Mouse (Mus musculus): ENCODE measurements around the gene Mamdc2. TPM values are rescaled to one million over a fixed set of nuclear protein-coding genes. Genes with fewer than 3 reads are reported as not detected.

The Mamdc2 gene
- polyA plus RNA-seq, 1 experiment, result 75.8 TPM

DNA sequence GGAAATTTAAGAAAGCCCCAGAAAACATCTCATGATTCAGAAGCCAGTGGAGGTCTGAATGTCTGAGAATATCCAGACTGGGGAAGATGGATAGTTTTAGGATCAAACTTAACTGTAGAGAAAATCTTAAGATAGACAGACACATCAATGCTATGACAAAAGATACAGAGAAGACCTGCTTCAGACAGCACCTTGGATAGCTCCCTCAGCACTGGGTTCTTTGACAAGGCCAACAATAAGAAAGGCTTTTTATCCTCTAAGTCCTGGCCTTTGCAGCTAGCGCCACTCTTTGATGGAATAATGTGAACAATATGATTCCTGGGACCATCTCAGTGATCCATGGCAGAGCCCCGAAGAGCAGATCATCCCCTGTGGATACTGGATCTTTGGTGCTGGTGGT lies 52.3 kb downstream of the Mamdc2 start:
- WGBS, result 57% methylated on average over 2 of the region's 2 CpGs
- no peaks in the 10 kb centered on the region for H3K4me1 ChIP-seq (ENCODE audit: control insufficient read depth, insufficient read depth, low read length)
- H3K4me3 ChIP-seq (replicated peaks; ENCODE audit: extremely low read depth, low read depth, low read length), result no peak overlapping the region
- no peak for DNase-seq
- TF ChIP-seq CTCF (IDR thresholded peaks at IDR 0.05; ENCODE audit: insufficient read depth, low read length) (no peak), POLR2A (IDR thresholded peaks at IDR 0.05; ENCODE audit: borderline replicate concordance, extremely low read depth, low read depth, low read length) (no peak)

DNA sequence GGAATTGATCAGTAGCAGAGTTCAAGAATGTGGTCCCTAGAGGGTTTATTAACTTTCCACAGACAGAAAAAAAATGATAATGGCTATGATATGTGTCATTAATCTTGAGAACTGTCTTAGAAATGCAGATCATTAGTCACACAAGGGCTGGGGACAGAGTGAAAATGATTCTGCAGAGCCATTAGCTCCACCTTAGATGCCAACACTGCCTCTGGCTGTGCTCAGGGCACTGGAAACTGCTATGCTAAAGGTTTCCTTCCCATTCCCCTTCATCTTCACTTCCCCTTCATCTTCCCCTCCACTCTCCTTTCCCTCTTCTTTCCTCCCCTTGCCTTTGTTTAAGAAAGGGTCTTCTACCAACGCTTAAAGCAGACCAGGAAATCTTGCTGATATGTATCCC lies 53.6 kb downstream of the Mamdc2 start:
- Histone ChIP-seq H3K4me1 (ENCODE audit: control insufficient read depth, insufficient read depth, low read length) (no peaks in the 10 kb centered on the region), H3K4me3 (replicated peaks; ENCODE audit: extremely low read depth, low read depth, low read length) (no peak overlapping the region)
- TF ChIP-seq CTCF (IDR thresholded peaks at IDR 0.05; ENCODE audit: insufficient read depth, low read length) (no peak), POLR2A (IDR thresholded peaks at IDR 0.05; ENCODE audit: borderline replicate concordance, extremely low read depth, low read depth, low read length) (no peak)
- WGBS, result 42% methylated on average over 1 of the region's 1 CpGs
- DNase-seq, result no peak

DNA sequence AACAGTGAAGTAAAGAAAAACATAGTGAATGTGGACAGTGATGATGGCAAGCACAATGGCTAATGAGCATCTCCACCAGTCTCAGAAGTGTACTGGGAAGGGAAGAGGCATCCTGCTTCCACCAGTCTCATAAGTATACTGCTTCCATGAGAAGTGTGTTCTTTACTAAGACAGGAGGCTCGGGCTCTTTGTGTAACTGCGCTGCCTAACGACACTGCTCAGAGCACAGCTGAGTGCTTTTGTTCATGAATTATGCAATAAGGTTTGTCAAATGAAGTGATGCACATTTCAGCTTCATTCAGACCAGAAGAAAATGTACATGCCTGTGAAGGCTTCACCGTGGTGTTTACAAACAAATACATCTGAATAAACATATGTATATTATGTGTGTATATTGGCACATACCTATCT lies 59.4 kb downstream of the Mamdc2 start:
- DNase-seq, result no peak
- 50% methylated on average over 4 of the region's 4 CpGs for WGBS
- TF ChIP-seq CTCF (IDR thresholded peaks at IDR 0.05; ENCODE audit: insufficient read depth, low read length) (no peak), POLR2A (IDR thresholded peaks at IDR 0.05; ENCODE audit: borderline replicate concordance, extremely low read depth, low read depth, low read length) (no peak)
- Histone ChIP-seq H3K4me1 (ENCODE audit: control insufficient read depth, insufficient read depth, low read length) (no peaks in the 10 kb centered on the region; the same call in 1 of the 2 replicates), H3K4me3 (replicated peaks; ENCODE audit: extremely low read depth, low read depth, low read length) (no peak overlapping the region)

DNA sequence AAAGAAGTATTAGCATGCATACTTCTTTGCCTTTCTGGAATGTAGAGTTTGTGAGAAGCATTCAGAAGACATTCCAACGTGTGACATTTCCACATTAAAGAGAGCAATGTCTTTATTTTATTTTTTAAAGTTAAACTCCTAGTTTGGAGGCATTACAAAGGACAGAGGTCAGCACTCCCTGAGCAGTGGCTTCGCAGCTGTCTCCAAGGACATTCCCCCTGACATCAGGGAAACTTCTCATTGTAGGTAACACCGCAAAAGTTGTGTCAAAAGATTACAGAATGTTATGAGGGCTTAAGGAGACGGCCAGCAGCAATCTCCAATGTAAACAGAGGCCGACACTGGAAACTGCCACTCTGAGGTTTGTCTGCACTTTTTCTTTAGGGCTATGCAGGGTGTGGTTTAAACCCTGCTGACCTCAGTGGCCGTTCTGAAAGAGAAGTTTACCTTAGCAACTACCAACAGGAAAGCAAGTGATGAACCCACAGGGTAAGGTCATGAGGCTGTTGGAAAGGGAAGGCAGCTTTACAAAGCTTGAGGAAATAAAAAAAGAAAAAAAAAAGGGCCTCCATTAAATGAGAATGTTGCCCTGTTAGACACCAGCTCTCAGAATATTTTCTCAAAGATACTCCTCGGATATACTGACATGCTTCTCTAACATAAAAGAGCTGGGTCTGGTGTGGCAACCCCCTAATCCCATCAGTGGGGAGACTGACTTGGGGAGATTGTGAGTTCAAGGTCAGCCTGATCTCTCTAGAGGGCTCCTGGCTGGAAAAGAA lies 60.0 kb downstream of the Mamdc2 start:
- H3K4me3 ChIP-seq (replicated peaks; ENCODE audit: extremely low read depth, low read depth, low read length), result no peak overlapping the region
- H3K4me1 ChIP-seq (ENCODE audit: control insufficient read depth, insufficient read depth, low read length), result no peaks in the 10 kb centered on the region; the same call in 1 of the 2 replicates
- DNase-seq, result no peak
- 10% methylated on average over 7 of the region's 7 CpGs for whole genome bisulfite sequencing
- TF ChIP-seq POLR2A (IDR thresholded peaks at IDR 0.05; ENCODE audit: borderline replicate concordance, extremely low read depth, low read depth, low read length) (no peak), CTCF (IDR thresholded peaks at IDR 0.05; ENCODE audit: insufficient read depth, low read length) (no peak)

DNA sequence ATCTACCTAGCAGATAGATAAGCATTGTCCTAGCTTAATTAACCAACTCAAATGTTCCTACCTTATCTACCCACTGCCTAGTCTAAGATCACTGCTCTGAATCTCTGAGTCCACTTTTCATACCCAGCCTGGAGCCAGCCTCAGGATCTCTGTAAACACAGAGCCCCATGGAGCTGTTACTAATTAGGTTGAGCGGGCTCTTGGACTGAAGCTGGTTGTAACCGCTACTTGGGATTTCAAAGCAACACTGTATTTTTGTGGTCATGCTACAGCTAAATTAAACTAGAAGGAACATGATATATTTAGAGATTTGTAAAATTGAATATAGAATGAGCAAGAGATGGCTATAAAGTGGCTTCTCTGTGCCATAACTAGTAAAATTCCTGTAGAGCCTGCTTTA lies 65.8 kb downstream of the Mamdc2 start:
- no peak for DNase-seq
- TF ChIP-seq CTCF (IDR thresholded peaks at IDR 0.05; ENCODE audit: insufficient read depth, low read length) (no peak), POLR2A (IDR thresholded peaks at IDR 0.05; ENCODE audit: borderline replicate concordance, extremely low read depth, low read depth, low read length) (no peak)
- WGBS, result 92% methylated on average over 2 of the region's 2 CpGs
- Histone ChIP-seq H3K4me1 (ENCODE audit: control insufficient read depth, insufficient read depth, low read length) (no peaks in the 10 kb centered on the region), H3K4me3 (replicated peaks; ENCODE audit: extremely low read depth, low read depth, low read length) (no peak overlapping the region)

DNA sequence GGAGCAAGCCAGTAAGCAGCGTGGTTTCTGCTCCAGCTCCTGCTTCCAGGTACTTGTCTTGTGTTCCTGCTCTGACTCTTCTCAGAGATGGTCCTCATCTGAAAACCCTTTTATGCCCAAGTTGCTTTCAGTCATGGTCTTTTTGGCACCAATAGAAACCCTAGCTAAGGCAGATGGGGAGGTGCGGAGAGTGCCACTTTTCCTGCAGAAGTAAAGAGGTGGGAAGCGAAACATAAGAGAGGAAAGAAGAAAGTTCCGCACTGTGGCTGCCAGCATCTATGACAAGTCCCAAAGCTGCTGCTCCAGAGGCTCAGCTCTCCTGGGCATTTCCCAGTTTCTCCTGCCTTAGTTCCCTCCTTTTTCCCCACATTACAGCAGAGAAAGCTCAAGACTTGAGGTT lies 67.3 kb downstream of the Mamdc2 start:
- DNase-seq, result no peak
- no peaks in the 10 kb centered on the region for H3K4me1 ChIP-seq (ENCODE audit: control insufficient read depth, insufficient read depth, low read length)
- 89% methylated on average over 4 of the region's 4 CpGs for WGBS
- H3K4me3 ChIP-seq (replicated peaks; ENCODE audit: extremely low read depth, low read depth, low read length), result no peak overlapping the region
- TF ChIP-seq POLR2A (IDR thresholded peaks at IDR 0.05; ENCODE audit: borderline replicate concordance, extremely low read depth, low read depth, low read length), result no peak
- no peak for TF ChIP-seq CTCF (IDR thresholded peaks at IDR 0.05; ENCODE audit: insufficient read depth, low read length)

DNA sequence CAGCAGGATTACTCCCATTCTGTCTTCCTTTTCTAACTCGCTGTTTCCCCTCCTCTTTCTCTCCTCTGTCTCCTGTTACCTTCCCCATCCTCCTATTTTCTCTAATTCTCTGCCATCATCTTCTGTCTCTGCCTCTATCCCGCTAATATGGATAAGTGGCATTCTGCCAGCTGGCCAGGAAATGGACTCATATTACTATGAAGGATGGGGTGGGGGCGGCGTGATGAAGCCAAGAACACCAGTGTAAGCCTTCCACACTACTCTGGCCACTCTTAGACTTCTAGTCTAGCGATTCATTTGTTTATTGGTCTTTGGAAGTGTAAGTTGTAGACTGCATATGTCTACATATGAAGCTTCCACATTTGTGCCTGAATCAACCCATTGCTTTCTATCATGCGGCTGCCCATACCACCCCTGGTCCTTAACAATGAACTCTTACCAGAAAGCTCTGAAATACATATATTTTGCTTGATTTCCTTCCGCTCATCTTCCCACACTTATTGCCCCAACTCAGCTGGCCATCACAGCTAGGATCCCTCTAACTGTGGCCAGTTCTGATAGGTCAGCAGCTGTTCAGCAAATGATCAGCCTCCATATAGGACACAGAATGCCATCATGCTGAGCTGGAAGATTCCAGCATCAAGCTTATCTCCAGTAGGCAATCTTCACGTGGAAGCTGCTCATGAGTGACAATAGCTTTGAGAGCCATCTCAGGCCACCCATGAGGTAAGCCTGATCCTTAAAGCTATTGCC lies 68.3 kb downstream of the Mamdc2 start:
- 59% methylated on average over 8 of the region's 8 CpGs for WGBS
- no peak overlapping the region for H3K4me3 ChIP-seq (replicated peaks; ENCODE audit: extremely low read depth, low read depth, low read length)
- TF ChIP-seq POLR2A (IDR thresholded peaks at IDR 0.05; ENCODE audit: borderline replicate concordance, extremely low read depth, low read depth, low read length) (no peak), CTCF (IDR thresholded peaks at IDR 0.05; ENCODE audit: insufficient read depth, low read length) (no peak)
- DNase-seq, result no peak
- no peaks in the 10 kb centered on the region for H3K4me1 ChIP-seq (ENCODE audit: control insufficient read depth, insufficient read depth, low read length)

DNA sequence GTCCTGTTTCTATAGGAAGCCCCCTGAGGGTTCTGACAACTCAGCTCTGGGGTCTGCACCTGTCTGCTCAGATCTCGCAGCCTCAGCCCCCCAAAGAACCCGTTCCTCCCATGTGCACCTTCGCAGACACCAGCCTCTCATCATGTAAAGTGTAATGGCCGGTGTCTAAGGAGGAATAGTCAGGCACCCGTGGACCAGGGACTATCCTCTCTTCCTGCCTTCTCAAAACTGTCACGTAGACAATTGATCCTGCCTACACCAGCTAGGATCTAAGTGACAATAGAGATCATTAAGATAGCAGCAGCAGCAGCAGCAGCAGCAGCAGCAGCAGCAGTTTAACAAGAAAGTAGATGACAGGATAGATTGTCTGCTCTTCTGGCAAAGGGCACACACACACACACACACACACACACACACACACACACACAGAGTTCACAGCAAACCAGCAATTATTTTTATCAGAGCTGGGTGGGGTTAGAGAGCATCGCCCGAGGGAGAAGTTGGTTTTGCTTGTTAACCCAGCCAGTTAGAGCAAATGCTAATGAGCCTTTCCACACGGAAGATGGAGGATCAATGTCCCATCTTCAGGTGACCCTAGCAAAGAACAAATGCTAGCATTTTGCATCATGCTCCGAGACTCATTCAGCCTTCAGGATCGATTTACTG lies 71.6 kb downstream of the Mamdc2 start:
- Histone ChIP-seq H3K4me3 (replicated peaks; ENCODE audit: extremely low read depth, low read depth, low read length) (no peak overlapping the region), H3K4me1 (ENCODE audit: control insufficient read depth, insufficient read depth, low read length) (no peaks in the 10 kb centered on the region)
- WGBS, result 68% methylated on average over 11 of the region's 11 CpGs
- no peak for TF ChIP-seq CTCF (IDR thresholded peaks at IDR 0.05; ENCODE audit: insufficient read depth, low read length)
- no peak for TF ChIP-seq POLR2A (IDR thresholded peaks at IDR 0.05; ENCODE audit: borderline replicate concordance, extremely low read depth, low read depth, low read length)
- no peak for DNase-seq

DNA sequence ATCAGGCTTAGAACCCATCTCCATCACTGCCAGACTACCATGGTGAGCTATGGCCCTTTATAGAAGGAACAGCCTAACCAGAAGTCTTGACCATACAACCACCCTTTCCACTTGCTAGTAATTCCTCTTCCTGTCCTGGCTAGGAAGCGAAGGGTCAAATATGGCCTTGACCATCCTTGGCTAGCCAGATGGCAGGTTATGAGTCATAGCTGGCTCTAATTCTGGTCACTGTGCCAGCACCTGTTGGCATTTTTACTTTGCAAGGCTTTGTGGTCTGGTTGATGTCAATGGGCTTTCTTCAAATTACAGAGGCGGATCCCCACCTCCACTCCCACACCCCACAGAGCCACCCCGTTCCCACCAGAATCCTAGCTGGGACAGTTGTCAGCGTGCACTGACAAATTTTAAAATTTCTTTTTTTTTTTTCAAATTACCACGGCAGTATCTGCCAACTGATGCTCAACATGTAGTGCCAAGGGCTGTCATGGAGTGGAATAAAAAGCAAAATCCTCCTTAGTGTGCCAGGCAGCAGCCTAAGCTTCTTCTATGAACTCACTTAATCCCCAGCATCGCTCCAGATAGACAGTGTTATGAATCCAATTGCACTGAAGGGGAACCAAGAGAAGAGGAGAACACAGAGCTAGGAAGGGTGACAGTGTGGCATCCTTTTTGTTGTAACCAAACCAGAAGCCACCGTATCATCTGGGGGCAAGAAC lies 73.1 kb downstream of the Mamdc2 start:
- WGBS, result 75% methylated on average over 7 of the region's 7 CpGs
- no peaks in the 10 kb centered on the region for H3K4me1 ChIP-seq (ENCODE audit: control insufficient read depth, insufficient read depth, low read length)
- TF ChIP-seq POLR2A (IDR thresholded peaks at IDR 0.05; ENCODE audit: borderline replicate concordance, extremely low read depth, low read depth, low read length), result no peak
- no peak for TF ChIP-seq CTCF (IDR thresholded peaks at IDR 0.05; ENCODE audit: insufficient read depth, low read length)
- H3K4me3 ChIP-seq (replicated peaks; ENCODE audit: extremely low read depth, low read depth, low read length), result no peak overlapping the region
- no peak for DNase-seq

Data from lung, adult 2 months (tissue).